Comparison of ENCODE assay signal across 8 mouse cellular contexts in the genomic region with DNA sequence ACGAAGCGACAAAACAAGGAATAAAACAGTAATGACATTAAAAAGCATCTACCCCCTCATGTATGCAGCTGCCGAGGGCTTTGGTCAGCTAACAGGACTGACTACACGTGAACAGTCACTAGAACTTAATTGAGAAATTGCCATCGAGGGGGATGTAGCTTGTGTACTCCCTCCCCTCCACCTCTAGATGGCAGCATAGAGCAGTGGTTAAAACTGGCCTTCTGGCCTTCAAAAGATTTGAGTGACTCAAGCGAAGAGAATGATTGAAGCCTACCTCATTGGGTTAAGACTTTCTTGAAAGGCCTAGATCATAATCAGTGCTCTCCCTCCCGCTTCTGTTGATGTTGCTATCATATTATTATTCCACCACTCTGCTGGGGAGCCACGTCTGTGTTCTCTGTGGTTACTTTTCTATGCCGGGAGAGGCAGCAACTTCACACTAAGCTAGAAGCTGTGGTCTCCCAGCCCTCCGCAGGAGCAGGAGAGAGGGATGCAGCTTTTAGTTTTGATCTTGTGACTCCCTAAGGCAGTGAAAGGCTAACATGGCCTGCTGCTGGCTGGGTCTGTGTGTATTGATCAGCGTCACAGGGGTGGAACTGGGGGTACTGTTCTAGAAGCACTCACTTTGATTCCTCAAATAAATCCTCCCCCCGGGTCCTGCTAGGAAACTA.
A peak's percentile ranks its signal among the peaks of the same experiment; 100 is the strongest.
DNase-seq lines count a peak whose midpoint lies in the region; ATAC-seq and TF ChIP-seq lines count a peak whose summit lies in the region.
"Had no signal": no experiment of that assay in that cellular context is flagged by ENCODE, and none has a peak within 500 bp of the region (broad histone marks: within the 10 kb centered on the region; RNA-seq: fewer than 3 reads in every experiment).

No protein-coding gene starts in this region.

- TF ChIP-seq CTCF in left cerebral cortex, adult 2 months (IDR thresholded peaks at IDR 0.05): peak; percentile 88

- intact Hi-C loops in left cerebral cortex, adult 2 months (cut with DNase I): loop anchor here (5.0 kb wide), 3 partner anchors 118 to 383 kb away; no protein-coding TSS in a partner anchor
- intact Hi-C loops in left cerebral cortex, postnatal 10 days (cut with DNase I): loop anchor here (10.0 kb wide), 1 partner anchor 126 kb away; no protein-coding TSS in a partner anchor

- no peak overlapping the region for H3K27ac ChIP-seq in left cerebral cortex, adult 2 months
- no peak overlapping the region for H3K27ac ChIP-seq in hindbrain, embryonic 11.5 days (ENCODE audit: low read depth, low read length)
- H3K27ac ChIP-seq: heart, embryonic 13.5 days had no signal

- H3K36me3 ChIP-seq in hindbrain, embryonic 11.5 days (ENCODE audit: control insufficient read depth, insufficient read depth, low read length): no peaks in the 10 kb centered on the region
- H3K36me3 ChIP-seq: heart, embryonic 13.5 days had no signal

- H3K9me3 ChIP-seq in hindbrain, embryonic 11.5 days (ENCODE audit: control insufficient read depth, low read length): no peaks in the 10 kb centered on the region
- H3K9me3 ChIP-seq: heart, embryonic 13.5 days had no signal

- no peaks in the 10 kb centered on the region for H3K4me1 ChIP-seq in hindbrain, embryonic 11.5 days (replicated peaks; ENCODE audit: control insufficient read depth, insufficient read depth, low read length)
- H3K4me1 ChIP-seq: heart, embryonic 13.5 days had no signal

- H3K4me3 ChIP-seq in left cerebral cortex, adult 2 months: no peak overlapping the region
- no peak overlapping the region for H3K4me3 ChIP-seq in hindbrain, embryonic 11.5 days (ENCODE audit: low read depth, low read length)
- H3K4me3 ChIP-seq: heart, embryonic 13.5 days had no signal

- DNase-seq in left cerebral cortex, adult 2 months (ENCODE audit: extremely low spot score in 1 of 2, low spot score in 2 of 2): peak in 1 of 2 experiments; percentile 30
- DNase-seq in left cerebral cortex, postnatal 10 days (ENCODE audit: extremely low spot score in 1 of 2, low spot score in 2 of 2): no peak
- DNase-seq in NIH3T3 (ENCODE audit: low read depth): peak; percentile 70
- DNase-seq in c-Kit-negative CD71-positive TER-119-positive erythroid progenitor cells, embryonic 14.5 days (ENCODE audit: low read depth, low spot score): peak; percentile 11
- DNase-seq in hindbrain, embryonic 11.5 days (ENCODE audit: low spot score): peak; percentile 75
- peak; percentile 38 for DNase-seq in lung, postnatal 10 days
- peak; percentile 58 for DNase-seq in retina, postnatal 7 days (ENCODE audit: low read depth, low spot score)

- H3K27me3 ChIP-seq in hindbrain, embryonic 11.5 days (ENCODE audit: control insufficient read depth, insufficient read depth, low read length): no peaks in the 10 kb centered on the region

- H3K4me2 ChIP-seq in hindbrain, embryonic 11.5 days (replicated peaks; ENCODE audit: low read depth, low read length): no peak overlapping the region
- H3K4me2 ChIP-seq: heart, embryonic 13.5 days had no signal

- peak; percentile 27; the same call in 1 of the 2 replicates for ATAC-seq in hindbrain, embryonic 11.5 days (ENCODE audit: low FRiP score)

- H3K9ac ChIP-seq in hindbrain, embryonic 11.5 days (ENCODE audit: low read depth, low read length): no peak overlapping the region
- H3K9ac ChIP-seq: heart, embryonic 13.5 days had no signal

- WGBS in hindbrain, embryonic 11.5 days: 51% methylated on average over 12 of the region's 12 CpGs

Comparison
In these comparisons a context has a peak if more than half of its experiments do, and no peak if none do; other contexts are left out.
1. DNase-seq: peak in NIH3T3 (single experiment), c-Kit-negative CD71-positive TER-119-positive erythroid progenitor cells, embryonic 14.5 days (single experiment), hindbrain, embryonic 11.5 days (single experiment), lung, postnatal 10 days (single experiment) and retina, postnatal 7 days (single experiment); none in left cerebral cortex, postnatal 10 days (0 of 2).